Mouse (Mus musculus): ENCODE measurements at regions not wholly inside any gene's neighbourhood (a gene's known extent, or its start where the extent isn't known, plus 50 kb on each side); places are given as distances from the start of the nearest gene placed in this dataset.

DNA sequence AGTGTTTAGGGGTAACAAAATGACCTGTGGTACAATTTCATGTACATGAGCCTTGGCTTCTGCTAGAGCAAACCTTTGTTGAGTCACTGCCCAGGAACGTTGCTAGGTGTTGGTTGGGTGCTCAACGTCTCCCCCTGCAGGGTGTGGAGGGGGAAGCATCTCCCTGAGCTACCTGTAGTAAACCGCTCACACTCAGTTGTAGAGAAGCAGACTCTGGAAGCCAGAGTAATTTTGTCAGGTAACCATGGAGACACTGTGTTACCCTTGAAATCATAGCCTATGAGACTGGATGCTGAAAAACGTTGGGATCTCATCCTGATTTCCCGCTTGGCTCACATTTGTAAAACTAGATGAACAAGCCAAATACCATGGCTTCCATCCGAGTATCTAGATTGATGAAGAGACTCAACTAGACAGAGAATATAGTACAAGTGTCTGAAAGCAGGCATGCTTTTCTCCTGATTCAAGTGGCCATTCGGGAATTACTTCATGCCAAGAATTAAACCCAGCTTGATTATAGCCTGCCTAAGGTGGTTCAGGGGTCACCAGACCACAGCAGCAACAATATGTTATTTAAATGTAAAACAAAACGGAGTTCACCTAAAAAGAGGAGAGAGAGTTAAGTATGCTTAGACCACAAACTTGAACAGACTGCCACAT lies 63.7 kb upstream of the Ctla4 start:
- peak in 1 of 2 experiments; percentile 69 for DNase-seq (ENCODE audit: extremely low spot score in 1 of 2, low spot score in 1 of 2)

DNA sequence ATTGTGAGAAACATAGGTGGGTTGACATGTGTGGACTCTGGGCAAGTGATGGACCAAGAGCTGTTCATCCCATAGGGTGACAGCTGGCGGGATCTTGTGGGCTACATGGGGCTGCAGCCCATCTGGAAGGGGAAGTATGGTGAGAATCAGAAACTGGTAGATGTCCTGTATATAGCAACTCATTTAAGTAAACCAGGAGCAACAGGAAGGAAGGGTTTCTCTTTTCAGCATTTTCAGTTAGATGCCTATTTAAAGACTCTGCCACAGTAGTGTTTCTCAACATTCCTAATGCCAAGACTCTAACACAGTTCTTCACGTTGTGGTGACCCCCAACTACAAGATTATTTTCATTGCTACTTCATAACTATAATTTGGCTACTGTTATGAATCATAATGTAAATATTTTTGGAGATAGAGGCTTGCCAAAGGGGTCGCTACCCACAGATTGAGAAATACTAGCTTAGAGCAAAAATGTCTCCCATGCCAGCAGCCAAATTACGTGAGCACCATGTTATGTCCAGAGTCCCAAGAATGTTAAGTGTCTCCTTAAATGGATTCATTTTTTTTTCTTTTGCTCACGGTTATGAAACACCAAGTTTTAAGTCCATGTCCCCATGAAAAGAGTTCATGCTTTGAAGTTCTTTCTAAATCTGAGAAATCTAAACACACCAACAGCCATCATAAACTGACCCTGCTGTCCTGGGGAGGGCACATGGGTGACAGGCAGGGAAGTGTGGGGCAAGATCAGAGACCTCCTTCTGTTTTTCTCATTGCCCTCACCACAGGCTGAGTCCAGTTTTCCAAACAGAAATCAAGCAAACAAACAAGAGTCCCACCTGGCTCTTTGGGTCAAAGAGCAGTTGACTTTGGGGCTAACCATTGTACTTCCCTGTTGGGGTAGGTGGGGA lies 62.3 kb upstream of the Ctla4 start:
- no peak for DNase-seq (ENCODE audit: extremely low spot score in 1 of 2, low spot score in 1 of 2)

DNA sequence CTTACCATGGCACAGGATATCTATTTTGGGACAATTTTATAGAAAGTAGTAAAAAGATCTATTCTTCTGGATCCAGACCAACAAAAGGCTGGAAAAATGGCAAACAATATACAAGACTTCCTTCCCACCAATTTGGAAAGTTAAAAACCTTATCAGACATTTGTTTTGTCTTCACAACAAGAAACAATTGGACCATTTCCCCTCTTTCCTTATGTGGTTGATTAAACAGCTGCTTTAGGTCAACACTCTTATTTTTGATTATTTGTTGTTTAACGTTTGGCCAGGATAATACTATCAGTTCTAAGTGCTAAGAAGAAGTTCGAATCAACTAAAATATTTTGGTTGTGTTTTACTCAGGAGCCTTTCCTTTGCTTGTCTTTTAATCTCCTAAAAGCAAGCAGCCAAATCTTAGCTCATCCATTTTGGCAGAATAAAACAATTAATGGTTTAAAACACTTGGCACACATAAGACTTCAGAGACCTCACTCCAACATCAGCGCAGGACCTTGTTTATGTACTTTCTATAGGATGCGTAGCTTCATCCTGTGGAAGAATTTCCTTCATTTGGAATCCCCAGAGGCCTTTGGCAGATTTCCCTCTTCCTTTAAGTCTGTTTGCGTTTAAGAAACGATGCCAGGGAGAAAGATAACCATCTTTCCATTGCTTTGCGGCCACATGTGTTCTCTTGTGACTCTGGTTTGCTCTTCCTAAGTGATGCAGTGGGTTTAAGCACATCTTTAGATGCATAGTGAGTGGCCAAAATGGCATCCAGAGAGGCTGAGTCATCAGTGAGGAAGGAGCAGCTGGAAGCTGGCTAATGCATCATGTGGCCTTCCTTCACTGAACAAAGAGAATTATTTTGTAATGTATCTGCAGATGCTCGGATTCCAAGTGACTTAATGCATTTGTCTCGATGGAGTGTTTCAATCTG lies 61.3 kb upstream of the Ctla4 start:
- no peak for DNase-seq (ENCODE audit: extremely low spot score in 1 of 2, low spot score in 1 of 2)

DNA sequence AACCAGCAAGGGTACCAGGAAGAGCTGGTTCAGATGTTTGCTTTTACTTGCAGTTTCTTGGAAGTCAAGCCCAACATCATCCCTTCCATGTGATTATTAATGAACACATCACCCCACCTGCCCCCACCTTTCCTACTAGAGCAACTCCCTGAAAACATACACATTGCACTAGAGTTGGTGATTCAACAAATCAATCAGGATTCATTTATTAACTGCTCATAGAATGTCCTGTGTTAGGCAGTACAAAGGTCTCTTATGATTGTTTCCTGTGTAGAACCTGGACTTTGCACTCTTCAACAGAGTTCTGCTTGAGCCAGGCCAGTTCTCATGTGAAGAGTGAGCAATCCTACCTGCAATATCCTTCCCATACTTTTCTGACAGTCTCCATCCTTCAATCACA lies 59.8 kb upstream of the Ctla4 start:
- DNase-seq (ENCODE audit: extremely low spot score in 1 of 2, low spot score in 1 of 2), result no peak

DNA sequence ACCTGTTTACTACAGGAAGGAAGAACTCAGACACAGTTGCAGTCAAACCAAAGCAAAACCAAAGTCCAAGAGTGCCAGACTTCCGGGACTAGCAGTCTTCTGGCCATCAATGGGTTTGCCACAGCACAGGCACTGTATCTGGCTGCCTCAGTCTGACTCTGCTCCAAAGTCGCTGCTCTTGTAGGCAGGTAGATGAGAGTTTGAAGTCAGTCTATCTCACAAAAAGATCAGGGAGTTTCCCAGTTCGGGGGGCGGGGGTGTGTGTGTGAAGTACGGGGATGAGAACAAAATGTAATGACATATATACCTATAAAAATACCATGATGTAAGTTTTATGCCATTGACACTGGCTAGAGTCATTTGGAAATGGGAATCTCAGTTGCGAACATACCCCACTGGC lies 58.6 kb upstream of the Ctla4 start:
- no peak for DNase-seq (ENCODE audit: extremely low spot score in 1 of 2, low spot score in 1 of 2)

DNA sequence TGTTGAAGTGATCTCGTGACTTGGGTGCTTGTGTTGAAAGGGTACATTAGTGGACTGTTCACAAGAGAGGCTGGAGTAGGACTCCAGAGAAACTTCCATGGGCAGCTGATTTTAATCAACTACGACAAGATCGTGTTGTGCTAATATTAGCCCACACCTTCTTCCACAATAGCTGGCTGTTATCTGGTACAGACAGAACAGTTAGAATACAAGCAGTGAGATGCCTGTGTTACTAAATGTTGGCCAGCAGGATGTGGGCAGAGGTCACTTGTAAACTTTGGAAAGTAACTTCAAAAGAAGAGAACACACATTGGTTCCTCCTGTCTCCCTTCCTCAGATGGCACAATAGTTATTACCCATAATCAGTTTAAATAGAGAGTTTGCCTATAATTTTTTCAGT lies 57.0 kb upstream of the Ctla4 start:
- DNase-seq (ENCODE audit: extremely low spot score in 1 of 2, low spot score in 1 of 2), result no peak

DNA sequence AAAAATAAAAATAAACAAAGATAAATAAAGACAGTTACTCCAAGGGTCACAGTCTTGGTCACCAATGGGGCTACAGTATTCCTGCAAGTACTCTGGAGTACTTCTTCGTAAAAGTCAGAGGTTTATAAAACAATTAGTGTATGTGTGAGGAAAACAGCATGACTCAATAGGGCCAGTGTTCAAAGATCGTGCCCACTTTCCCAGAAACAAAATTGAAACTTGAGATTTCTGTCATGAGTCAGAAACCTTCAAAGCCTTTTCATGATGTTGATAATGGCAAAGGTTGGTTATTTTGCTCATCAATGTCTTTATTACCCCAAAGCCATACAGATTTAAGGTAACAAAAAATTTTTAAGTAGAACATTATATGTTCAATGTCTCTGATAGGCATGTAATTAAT lies 53.1 kb upstream of the Ctla4 start:
- DNase-seq (ENCODE audit: extremely low spot score in 1 of 2, low spot score in 1 of 2), result no peak

Measured in frontal cortex, adult 2 months (tissue).